Mouse (Mus musculus) frontal cortex, postnatal 25 days (tissue): Measurements from ENCODE around the gene Mcrip2.
A peak's percentile ranks its signal among the peaks of the same experiment; 100 is the strongest.
"Not testable (repeated sequence)": the region's sequence is repeated elsewhere in the genome, so short reads cannot be mapped to it uniquely, and the experiment has no call there.

Experiments used
- DNase-seq, 2 experiments: peaks; one replicate each; pipeline ENCODE4 v3.0.0; 2022; ENCODE audit warnings: low spot score in 2 of 2

The Mcrip2 gene

DNA sequence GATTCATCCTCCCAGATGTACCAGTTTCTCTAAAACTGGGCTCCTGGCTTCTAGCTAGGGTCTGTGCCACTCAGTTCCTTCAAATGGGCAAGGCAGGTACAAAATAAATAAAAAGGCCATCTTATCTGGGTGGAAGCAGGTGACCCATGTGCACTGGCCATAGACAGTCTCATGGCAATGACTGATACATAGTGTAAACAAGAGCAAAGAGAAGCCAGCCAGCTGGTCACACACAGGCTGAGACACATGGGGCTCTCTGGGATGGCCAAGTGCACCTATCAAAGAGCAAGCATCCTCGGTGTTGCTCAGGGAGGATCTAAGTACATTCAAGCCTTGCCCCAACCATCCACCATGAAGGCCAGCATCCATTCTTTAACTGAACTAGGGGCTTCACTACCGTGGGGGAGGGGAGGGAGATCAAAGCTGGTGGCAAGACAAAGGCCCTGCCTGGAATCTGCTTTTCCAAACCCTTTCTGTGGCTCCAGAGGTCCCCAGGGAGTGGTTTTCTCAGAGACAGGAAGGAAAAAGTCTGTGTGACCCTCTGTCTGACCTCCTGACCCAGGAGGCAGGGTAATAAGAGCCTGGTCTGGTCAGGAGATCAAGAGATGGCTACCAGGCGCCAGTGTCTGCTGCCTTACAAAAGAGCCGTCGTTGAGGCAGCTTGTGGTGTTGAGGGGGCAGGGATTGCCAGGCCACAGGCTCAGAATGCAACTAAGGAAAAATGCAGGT, 12.5 kb upstream of the Mcrip2 start:
- DNase-seq = no peak

DNA sequence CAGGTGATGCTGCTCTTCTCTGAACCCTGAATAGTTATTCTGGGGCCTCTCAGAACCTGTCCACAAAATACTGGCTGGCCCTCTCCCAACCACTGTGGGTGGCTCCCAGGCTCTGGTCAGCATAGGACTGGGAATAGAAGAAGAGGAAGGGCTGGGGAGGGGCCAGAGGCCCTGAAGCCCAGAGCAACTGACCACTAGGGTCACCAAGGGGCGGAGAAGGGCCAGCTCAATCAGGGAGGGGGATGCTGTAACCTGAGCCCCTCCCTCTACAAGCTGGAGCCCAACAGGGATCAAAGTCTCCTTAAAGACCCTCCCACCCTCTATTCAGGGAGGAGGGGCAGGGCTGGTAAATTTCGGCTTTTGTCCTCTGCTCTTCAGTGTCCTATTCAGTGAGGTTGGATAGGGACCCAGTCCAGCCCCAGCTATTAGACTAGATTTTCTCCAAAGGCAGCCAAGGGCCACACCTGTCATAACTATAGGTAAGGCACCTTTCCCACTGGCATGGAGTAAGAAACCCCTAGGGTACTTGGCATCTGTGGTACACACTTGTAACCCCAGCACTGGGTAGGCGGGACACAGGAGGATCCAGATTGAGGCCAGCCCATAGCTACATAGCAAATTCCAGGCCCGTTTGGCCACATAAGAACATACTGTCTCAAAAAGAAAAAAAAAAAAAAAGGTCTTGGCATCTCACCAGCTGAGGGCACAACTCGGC, 11.8 kb upstream of the Mcrip2 start, which contains the start of gene Wfikkn1:
TSS of gene Wfikkn1 (minus strand) at position 663 of the 715 bp plus-strand sequence.
- no peak for DNase-seq

DNA sequence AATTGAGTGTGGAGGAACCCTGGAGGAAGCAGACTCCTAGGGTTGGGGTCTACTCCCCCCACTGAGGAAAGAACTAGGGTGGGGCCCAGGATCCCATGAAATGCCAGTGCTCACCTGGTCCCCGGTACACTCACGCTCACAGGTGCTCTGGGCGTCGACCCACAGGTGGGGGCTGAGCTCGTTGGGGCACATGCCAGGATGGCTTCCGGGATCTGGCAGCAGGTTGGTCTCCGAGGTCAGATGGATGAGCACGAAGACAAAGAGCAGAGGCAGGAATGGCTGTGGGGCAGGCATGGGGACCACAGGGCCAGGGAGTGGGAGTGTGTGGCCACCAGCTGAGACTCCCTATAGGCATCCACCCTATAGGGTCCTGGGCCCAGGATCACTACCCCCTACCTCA, 11.2 kb upstream of the Mcrip2 start:
- no peak for DNase-seq

DNA sequence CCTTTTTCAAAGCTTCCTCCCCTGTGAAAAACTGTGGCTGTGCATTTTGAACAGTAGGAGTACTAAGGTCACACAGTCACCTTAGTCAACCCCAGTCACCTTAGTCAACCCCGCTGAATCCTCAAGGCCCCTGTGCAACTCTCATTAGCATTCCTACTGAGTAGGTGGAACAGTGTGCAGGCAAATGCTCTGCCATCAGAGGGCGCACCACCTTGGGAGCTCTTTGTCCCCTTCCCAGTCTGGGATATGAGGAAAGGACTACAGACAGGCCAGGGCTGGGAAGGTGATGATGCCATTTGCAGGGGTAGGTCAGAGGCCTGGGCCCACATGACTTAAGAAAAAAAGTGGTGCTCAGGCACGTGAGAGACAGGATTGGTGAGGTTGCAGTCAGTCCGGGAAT, 10.7 kb upstream of the Mcrip2 start:
- DNase-seq = peak in 1 of 2 experiments; percentile 43

DNA sequence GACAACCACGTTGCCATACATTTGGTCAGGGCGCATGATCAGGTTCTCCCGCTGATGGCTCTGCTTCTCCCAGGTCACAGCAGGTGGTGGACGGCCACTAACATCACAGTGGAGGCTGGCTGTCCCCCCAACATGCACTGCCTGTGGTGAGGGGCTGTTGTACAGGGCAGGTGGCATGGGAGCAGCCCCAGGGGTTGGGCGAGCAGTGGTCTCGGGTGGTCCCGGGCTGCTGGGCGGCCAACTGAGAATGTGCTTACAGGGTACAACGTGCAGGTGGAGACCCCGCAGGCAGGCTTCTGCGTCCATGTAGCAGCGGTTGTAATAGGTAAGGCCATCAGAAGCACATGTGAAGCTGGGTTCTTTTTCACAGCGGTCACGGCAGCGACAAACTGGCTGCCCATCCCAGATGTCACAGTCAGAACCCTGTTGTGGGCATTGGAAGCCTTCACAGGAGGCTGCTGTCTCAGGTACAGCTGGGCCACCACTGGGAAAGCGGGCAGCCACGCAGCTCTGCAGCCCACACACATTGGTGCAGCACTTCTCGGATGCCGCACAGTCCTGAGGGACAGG, 10.1 kb upstream of the Mcrip2 start:
- DNase-seq = no peak

DNA sequence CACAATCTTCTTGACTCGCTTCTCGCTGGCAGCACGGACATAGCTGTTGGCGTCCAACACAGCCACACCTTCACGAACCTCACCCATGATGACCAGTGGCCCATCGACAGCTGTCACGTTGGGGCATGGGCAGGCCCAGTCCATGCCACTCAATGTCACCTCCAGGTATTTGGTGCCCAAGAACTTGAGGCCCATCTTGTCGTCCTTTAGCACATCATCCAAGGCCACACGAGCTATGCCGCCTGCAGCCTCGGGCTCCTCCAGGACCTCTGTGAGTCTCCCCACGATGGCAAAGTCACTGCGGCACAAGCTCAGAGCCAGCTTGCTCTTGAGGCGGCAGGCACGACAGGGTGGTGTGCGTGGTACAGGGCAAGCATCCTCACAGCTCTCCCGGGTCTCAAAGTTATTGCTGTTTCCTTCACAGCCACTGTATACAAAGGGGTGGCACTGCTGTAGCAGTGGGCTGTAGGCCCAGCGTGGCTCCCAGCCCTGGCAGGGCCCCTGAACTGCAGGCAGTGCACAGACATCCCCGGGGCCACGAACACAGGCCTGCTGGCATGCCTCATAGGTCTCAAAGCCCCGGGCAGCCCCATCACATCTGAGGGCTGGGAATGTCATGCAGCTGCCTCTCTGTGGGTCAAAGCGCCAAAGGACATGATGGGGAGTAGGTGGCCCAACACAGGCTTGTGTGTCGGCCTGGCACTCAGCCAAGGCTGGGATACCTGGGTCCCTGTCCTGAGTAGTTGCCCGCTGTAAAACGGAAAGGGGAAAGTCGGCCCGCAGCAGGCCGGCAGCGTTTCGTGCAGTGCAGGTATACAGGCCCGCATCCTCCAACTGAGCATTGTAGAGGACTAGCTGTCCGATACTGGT, 9.4 kb upstream of the Mcrip2 start:
- no peak for DNase-seq

DNA sequence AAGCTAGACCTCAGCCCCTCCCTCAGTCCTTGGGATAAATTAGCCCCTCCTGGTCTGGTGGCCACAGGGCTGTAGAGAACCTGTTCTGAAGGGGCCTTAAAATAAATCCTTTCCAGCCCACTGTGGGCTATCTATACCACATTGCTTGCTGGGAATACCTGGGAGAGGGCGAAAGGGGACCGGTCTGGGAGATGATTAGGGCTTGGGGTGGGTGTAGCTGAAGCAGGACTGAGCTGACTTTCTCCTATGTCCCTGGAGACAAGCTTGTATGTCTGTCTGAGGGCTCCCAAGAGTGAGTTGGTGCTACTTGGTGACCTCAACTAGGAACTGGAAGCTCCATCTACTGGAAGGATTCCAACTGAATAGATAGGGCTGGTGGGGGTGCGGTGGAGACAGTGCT, 8.5 kb upstream of the Mcrip2 start:
- DNase-seq = no peak

DNA sequence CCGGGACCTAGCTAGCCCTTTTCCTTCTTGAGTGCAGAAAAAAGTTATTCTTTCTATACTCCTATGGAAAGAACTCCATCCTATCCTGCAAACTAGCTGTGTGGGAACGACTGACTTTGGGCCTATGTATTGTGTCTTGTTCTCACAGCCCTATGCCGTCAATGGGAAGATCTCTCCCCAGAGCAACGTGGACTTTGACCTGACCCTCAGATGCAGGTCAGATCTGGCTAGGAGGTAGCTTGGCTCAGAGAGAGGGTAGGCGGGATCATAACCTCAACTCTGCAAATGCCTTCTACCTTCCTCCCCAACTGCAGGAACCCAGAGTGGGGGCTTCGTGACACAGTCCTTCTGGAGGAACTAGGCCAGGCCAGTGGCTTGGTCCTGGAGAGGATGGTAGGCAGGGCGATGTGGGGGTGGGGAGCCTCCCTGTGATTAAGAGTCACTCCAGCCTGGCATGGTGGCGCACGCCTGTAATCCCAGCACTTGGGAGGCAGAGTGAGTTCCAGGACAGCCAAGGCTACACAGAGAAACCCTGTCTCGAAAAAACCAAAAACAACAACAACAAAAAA, 7.9 kb upstream of the Mcrip2 start:
- no peak for DNase-seq

DNA sequence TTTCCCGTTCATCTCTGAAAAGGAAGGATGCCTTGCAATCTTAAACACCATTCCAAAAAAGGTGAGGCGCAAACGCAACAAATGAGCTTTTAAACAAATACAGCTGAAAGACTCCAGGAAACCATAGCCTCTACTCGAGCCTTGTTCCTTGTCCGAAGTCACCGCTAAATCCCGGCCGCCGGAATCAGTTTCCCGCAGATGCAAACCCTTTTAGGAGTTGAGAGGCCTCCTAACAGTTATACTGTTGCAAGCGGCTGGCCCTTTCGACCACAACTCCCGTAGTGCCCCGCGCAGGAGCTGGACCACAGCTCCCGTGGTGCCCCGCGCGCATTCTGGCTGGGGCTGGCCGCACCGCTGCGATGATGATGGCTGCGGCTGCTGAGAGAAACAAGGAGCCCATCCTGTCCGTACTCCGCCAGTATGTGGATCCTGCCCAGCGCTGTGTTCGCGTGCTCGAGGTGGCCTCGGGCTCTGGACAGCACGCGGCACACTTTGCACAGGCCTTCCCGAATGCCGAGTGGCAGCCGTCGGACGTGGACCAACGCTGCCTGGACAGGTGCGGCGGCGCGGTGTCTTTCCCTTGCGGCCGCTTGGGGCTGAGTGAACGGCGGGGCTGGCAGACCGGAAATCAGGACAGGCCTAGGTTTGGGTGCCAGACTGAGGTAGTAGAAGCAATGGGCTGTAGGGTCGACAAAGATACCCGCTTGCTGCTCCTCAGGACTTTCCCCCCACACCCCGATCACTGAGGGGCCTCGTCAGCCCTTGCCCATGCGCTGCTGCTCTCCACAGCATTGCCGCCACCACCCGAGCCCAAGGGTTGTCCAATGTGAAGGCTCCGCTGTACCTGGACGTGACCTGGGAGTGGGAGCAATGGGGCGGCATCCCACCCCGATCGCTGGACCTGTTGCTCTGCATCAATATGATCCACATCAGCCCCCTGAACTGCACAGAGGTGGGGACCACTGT, 6.9 kb upstream of the Mcrip2 start:
- DNase-seq = peak; percentile 84 to 85

DNA sequence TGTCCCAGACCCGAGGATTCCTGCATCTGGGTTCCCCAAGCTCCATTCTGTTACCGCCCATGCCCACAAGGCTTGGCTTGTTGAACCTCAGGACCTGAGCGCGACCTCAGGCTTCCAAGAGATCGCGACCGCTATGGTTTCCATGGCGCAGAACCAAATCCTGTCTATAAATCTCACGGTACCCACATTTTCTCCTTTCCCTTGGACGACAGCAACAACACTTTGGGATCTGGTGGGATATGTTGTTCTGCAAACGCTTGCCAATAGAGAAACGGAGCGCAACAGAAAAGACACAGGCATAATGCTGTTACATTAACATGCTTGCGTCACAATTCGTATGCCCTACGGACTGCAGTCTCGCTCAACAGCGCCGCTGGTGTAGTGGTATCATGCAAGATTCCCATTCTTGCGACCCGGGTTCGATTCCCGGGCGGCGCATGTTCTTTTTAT, 6.2 kb upstream of the Mcrip2 start, which contains the start of gene Mettl26:
TSS of gene Mettl26 (plus strand) at position 354 of the 450 bp plus-strand sequence.
- peak; percentile 100 for DNase-seq

DNA sequence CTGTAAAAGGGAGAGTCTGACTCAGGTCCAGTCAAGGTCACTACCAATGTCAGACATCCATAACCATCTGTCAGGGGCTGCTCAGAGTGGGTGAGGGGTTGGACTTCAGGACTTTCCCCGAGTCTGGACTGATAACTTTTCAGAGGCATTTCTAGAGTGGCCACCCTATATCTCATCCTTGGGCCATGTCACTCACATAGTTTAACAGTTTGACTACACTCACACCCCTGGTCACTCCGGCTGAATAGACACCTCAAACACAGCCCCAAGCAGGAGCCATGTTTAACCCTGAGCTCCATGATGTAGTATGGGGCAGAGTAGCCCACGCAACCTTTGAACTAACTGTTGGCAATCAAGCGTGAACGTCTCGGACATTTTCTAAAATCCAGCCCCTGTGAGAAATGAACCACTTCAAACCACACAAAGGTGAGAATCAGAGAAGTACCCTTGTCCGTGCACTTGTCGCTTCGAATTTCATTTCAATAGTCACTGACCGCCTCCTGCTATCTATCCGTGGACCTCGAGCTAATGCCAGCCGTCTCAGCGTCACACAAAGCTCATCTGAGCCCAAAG, 5.7 kb upstream of the Mcrip2 start:
- no peak for DNase-seq

DNA sequence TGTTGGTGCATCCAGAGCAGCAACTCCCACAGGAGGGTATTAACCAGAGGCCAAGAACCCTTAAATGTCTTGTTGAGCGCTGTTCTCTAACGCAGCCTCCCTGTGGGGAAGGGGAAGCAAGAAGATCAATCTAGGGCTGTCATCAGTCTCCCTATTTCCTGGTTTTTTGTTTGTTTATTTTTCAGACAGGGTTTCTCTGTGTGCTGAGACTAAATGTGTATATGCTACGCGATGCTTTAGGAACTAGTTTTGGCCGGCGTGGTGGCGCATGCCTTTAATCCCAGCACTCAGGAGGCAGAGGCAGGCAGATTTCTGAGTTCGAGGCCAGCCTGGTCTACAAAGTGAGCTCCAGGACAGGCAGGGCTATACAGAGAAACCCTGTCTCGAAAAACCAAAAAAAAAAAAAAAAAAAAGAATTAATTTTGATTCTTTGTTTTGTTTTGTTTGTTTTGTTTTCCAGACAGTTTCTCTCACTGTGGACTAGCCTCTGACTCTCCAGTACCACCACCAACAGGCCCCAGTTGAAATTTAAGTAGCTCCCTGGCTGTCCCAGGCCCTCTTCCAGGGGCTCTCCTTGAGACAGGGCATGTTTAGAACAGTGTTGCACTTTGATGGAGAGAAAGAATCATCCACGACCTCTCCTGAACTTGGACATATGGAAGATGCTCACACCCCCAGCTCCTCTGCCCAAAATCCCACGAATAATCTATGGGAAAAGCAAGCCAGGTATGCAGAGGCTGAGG, 5.0 kb upstream of the Mcrip2 start:
- DNase-seq = no peak

DNA sequence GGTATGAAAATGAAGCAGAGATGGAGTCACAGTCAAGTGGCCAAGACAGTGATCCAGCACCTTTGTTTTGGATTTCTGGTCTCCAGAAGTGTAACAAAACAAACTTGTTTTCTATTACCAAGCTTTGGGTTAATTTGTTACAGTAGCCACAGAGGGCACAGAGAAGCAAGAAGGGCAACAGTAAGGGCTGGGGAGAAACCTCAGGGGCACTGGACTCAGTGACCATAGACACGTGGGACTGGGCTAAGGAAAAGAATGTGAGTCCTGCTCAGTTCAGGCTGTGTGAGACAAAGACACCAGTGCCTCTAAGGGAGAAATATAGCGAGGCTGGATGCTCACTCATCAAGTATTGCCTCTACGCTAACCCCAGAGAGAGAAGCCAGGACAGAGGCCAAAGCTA, 4.1 kb upstream of the Mcrip2 start:
- DNase-seq = no peak

DNA sequence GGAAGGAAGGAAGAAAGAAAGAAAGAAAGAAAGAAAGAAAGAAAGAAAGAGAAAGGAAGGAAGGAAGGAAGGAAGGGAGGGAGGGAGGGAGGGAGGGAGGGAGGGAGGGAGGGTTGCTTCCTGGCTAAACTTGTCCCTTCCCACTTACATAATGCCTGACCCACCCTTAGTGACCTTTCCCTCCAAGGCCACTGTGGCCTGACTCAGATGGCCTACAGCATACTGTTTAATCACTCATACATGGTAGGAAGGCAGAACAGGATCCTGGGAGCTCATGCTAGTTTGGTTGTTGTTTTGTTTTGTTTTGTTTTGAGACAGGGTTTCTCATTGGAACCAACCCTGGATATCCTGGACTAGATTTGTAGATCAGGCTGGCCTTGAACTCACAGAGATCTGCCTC, 3.0 kb upstream of the Mcrip2 start:
- DNase-seq = not testable (repeated sequence)

DNA sequence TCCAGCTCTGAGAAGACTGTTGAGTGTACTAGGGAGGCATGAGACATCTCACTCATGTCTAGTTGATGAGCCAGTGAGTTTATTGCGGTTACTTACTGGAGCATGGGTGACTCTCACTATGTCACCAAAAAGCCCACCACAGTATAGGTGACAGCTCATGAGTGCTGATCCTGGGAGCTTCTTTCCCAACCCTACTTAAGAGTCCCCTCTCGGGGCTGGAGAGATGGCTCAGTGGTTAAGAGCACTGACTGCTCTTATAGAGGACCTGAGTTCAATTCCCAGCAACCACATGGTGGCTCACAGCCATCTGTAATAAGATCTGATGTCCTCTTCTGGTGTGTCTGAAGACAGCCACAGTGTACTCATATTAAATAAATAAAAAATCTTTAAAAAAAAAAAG, 1.4 kb upstream of the Mcrip2 start:
- DNase-seq = no peak

DNA sequence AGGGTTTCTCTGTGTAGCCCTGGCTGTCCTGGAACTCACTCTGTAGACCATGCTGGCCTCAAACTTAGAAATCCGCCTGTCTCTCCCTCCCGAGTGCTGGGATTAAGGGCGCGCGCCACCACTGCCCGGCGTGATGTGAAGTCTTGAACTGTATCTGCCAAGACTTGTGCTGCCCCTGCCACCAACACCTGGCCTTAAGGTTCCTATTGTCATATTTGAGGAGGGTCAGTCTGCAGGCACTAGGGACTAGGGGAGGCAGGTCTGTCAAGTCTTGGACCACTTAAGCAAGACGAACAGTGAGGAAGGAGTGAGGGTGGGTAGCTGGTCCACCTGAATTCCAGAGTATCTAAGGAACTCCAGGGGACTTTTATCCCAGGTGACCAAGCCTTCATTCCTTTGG, 934 bp upstream of the Mcrip2 start:
- DNase-seq = no peak

DNA sequence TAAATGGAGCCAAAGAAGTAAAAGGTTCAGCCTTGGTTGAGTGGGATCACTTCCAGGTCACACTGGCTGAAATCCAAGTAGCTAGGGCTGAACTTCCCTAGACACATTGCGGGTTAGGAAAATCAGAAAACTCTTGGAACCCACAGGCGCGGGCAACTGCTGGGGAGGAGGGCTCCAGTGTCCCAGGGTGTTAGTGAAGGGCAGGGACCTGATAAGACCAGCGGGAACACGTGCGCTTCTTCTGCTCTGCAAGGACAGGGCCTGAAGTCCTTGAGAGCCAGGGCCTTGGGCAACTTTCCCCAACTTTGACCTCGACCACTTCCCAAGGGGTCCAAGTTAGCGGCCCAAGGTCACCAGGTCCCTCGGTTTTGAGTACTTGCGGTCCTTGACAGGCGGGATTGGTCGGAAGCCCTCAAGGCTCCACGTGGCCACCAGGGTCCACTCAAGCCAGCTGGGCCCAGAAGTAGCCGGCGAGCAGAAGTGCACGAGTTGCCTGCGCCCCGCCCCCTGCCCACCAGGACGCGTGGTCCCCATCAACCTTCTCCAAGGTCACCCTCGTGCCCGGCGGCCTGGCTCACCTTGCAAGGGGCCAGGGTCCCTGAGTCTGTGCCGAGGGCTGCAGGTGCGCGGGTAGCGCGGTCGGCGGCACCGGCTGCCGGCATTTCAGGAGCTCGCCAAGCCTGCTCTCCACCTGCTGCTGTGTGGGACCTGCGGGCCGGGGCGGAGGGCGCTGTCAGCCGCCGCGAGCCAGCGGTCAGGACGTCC, 546 bp downstream of the Mcrip2 start:
- DNase-seq = no peak

DNA sequence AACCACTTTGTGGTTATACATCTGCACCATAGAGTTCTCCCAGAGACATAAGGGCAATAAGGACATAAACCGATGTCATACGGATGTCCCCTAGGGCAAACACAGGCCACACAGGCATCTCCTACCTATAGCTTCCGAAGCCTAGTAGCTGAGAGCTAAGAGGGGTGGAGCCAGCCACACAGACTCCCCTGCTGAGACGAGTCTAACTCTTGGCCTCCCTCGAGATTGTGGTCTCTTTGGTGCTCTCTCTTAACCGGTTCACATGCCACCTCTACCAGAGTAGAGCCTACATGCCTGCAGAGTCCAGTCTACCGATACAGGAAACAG, 1.1 kb downstream of the Mcrip2 start:
- no peak for DNase-seq

DNA sequence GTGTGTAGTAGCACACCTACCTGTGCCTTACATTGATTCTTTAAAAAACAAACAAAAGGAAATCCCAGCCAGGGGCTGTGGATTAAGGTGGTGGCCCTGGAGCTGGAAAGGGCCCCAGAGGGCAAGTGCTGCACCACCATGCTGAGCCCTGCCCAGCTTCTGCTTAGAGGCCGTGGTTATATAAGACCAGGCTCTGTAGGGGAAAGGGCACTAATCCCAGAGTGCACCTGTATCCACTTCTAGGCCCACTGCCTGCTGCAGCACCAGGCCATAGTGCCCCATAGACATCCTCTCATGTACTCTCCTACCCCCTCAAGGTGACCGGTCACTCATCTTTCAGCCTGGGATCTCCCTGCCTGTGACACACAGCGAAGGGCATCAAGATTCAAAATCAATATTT, 2.4 kb downstream of the Mcrip2 start:
- DNase-seq = no peak
